Mouse (Mus musculus) G1E (cell line): ENCODE data around the gene Kbtbd13.

Source experiments
- CTCF ChIP-seq: IDR thresholded peaks from 2 replicates; pipeline ENCODE4 v1.5.1; 2012; ENCODE audit warnings: low read depth, low read length, inconsistent platforms, mixed read lengths
- GATA1 ChIP-seq: IDR thresholded peaks from 2 replicates; pipeline ENCODE4 v1.6.1; 2012; ENCODE audit warnings: borderline replicate concordance, low read length, inconsistent platforms, mixed read lengths
- POLR2AphosphoS5 ChIP-seq: IDR thresholded peaks from 2 replicates; pipeline ENCODE4 v1.6.1; 2012; ENCODE audit warnings: low read depth, low read length, inconsistent platforms; ENCODE audit not compliant: insufficient replicate concordance
- TAL1 ChIP-seq: conservative IDR thresholded peaks from 2 replicates; pipeline ENCODE4 v1.6.1; 2012; ENCODE audit warnings: low read depth, low read length, inconsistent platforms, mixed read lengths

DNA sequence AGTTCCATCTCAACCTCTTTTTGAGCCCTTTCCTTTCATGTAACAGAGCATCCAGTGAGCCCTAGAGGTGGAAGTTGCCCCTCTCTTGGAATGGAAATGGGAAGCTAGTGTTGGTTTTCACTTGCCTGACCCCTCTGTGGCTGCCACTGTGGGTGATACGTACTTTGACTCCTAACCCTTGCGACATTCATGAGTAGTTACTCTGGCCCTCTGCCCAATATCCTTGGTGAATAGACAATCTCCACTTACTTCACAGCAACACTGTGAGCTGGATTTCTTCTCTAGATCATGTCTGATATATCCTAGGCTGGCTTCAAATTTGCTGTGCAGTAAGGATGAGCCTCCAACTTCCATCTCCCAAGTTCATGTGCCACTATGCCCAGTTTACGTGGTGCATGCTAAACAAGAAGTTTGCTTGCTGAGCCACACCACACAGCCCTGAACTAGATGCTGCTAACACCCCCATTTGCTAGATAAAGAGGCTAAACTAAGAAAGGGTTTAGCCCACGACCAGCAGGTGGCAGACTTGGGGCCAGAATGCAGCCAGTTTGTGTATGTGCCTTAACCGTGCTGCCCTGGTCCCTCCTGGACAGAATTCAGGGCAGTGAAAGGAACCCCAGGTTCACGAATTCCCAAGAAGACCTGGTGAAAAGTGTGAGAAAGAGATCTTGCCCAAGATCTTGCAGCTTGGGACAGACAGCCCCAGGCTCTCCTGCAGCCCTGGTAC, 1.3 kb upstream of the Kbtbd13 start:
- TF ChIP-seq POLR2AphosphoS5 (no peak), CTCF (peak; percentile 68), TAL1 (no peak), GATA1 (no peak)
